Mouse (Mus musculus) hindbrain, embryonic 12.5 days (tissue): ENCODE measurements around the gene Arhgap42. TPM values are rescaled to one million over a fixed set of nuclear protein-coding genes. Genes with fewer than 3 reads are reported as not detected.

Experiments used
- ATAC-seq: fragments of 200-750 bp; cut with Nextera tagmentation; 2 replicates; pipeline ENCODE4 v1.8.0; 2017; ENCODE audit warnings: moderate TSS enrichment; ENCODE audit not compliant: low FRiP score
- H3K27ac ChIP-seq: fragments of 300-500 bp; sonication (generic); 2 replicates; pipeline ENCODE4 v1.5.1; 2016; ENCODE audit warnings: mild to moderate bottlenecking
- H3K27me3 ChIP-seq: fragments of 300-500 bp; sonication (generic); 2 replicates; pipeline ENCODE4 v1.6.1; 2016; ENCODE audit warnings: mild to moderate bottlenecking
- H3K36me3 ChIP-seq: fragments of 300-500 bp; sonication (generic); 2 replicates; pipeline ENCODE4 v1.6.1; 2016; ENCODE audit warnings: mild to moderate bottlenecking
- H3K4me1 ChIP-seq: fragments of 300-500 bp; sonication (generic); 2 replicates; pipeline ENCODE4 v1.6.1; 2016
- H3K4me2 ChIP-seq: fragments of 300-500 bp; sonication (generic); replicated peaks from 2 replicates; pipeline ENCODE4 v1.6.1; 2016; ENCODE audit warnings: mild to moderate bottlenecking
- H3K4me3 ChIP-seq: fragments of 300-500 bp; sonication (generic); 2 replicates; pipeline ENCODE4 v1.5.1; 2016; ENCODE audit warnings: mild to moderate bottlenecking
- H3K9ac ChIP-seq: fragments of 300-500 bp; sonication (generic); 2 replicates; pipeline ENCODE4 v1.6.1; 2016; ENCODE audit warnings: mild to moderate bottlenecking, moderate library complexity
- H3K9me3 ChIP-seq: fragments of 300-500 bp; sonication (generic); replicated peaks from 2 replicates; pipeline ENCODE4 v1.6.1; 2016; ENCODE audit warnings: mild to moderate bottlenecking
- WGBS: fragments of 180-500 bp; shearing (Covaris S2); methylation state at CpG from one replicate; pipeline ENCODE4 v1.1.7; 2016; 5-methylcytosine and 5-hydroxymethylcytosine counted together
- polyA plus RNA-seq: library from polyadenylated mRNA; unstranded; fragments of >200 nt; fragmentation: Nextera tagmentation; extraction: Ambion mirVana; gene quantifications from 2 replicates; pipeline ENCODE4 v1.2.1, GENCODE M21; 2016

Gene Arhgap42
- polyA plus RNA-seq, 1 experiment from 2014 or later: 28.3 TPM

DNA sequence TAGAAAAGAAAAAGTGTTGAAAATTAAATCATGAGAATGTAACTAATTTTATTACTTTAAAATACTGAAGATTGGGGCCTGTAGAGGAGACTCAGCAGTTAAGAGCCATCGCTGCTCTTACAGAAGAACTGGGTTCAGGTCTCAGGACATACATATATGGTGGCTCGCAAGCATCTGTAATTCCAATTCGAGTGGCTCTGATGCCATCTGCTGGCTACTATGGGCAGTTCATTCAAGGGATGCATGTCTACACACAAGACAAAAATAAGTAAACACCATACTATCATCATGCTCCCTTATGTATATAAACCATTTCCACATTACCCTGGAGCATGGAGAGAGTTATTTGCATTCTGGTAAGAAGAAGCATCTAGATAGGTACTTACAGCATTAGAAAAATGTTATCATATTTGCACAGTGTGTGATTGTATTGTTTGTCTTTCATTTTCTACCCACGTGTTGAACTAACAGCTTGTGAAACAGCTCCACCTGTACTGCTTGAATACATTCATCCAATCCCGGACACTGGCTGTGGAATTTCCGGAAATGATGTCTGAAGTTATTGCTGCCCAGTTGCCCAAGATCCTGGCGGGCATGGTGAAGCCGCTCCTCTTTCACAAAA is 274.3 kb downstream of the Arhgap42 start:
- H3K4me1 ChIP-seq: no peaks in the 10 kb centered on the region
- no peaks in the 10 kb centered on the region for H3K9me3 ChIP-seq
- H3K9ac ChIP-seq: no peak overlapping the region
- H3K4me3 ChIP-seq: no peak overlapping the region
- H3K36me3 ChIP-seq: no peaks in the 10 kb centered on the region
- no peak overlapping the region for H3K27ac ChIP-seq
- H3K27me3 ChIP-seq: no peaks in the 10 kb centered on the region
- H3K4me2 ChIP-seq: no peak overlapping the region
- ATAC-seq: no peak; the same call in 1 of the 2 replicates
- 70% methylated on average over 8 of the region's 8 CpGs for WGBS

DNA sequence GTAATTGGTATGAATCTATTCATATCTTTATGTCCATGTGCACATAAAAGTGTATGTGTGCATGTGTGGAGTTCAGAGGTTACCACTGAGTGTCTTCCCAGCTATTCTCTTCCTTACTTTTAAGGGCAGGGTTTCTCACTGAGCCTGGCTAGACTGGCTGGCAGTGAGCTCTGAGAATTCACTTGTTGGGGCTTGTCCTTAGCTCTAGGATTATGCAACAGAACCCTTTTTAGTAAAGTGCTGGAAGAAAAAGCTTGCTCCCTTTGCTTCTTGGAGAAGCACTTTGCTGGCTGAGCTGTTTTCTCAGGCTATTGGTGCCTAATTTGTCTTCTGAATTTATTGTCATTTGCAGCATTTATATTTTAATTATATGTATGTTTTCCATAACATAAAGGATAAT is 285.6 kb downstream of the Arhgap42 start:
- no peak for ATAC-seq
- no peak overlapping the region for H3K27ac ChIP-seq
- no peak overlapping the region for H3K4me3 ChIP-seq
- H3K4me2 ChIP-seq: no peak overlapping the region
- no peaks in the 10 kb centered on the region for H3K9me3 ChIP-seq
- H3K36me3 ChIP-seq: no peaks in the 10 kb centered on the region
- no peaks in the 10 kb centered on the region for H3K4me1 ChIP-seq
- H3K9ac ChIP-seq: no peak overlapping the region
- H3K27me3 ChIP-seq: no peaks in the 10 kb centered on the region
